Mouse (Mus musculus): ENCODE measurements around the gene Neto2.

Gene Neto2

DNA sequence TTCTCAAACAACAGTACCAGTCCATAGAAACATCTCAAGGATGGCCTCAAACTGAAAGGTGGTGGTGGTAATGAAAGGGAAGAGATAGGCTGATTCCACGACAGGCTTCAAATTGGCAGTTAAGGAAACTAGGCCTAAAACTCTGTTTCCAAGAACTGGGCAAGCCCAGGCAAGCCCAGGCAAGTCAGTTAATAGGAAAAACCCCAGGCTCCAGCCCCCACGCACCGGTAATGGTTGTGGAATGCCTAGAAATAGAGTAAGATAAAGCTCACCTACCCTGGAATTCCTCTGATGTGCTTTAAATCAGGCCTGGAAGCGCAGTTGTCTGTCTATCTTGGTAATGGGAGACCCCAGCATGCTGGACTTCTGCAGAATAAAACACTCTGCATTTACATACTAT is 98.0 kb downstream of the Neto2 start:
- DNase-seq: no peak

DNA sequence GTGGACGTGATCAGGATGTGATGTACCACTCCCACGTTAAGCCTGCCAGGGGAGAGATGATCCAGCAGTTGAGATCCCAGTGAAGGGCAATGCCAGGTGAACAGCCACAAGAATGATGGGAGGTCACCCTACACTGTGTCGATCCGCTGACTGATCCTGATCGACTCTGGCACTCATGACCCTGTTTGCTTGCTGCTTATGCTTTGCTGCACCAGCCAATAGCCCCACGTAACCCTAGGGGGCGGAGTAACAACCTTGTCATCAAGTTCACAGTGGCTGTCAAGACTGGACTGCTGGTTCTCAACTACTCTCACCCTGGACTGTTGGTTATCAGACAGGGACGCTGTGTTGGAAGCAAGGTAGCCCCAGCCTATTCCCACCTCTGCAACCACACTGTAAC is 99.0 kb downstream of the Neto2 start:
- DNase-seq: no peak

DNA sequence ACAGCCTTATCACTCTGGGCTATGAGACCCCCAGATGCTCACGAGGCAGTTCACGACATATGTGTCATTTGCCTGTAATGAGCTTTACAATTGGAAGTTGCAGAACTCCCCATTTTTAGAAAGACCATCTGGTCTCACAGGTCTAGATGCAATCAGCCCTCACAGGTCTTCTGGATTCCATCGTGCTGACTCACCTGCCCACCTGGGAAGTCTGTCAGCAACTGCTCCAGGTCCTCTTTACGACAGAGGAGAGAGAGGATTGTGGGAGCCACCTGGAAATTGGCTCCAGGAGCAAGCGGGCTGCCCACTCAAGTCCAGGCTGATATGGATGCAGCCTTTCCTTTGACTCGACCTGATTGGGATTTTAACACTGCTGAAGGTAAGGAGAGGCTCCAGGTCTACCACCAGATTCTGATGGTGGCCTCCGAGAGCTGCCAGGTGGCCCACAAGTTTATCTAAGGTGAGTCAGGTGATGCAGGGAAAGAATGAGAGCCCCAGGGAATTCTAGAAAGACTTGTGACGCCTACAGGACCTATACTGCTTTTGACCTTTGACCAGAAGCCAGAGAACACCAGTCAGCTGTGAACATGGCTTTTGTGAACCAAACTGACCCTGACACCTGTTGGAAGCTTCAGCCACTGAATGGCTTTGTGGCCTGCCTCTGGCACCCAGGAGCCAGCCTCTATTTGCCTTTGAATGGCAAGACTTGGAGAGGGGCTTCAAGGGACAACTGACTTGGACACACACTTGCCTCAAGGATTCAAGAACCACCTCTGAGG is 103.1 kb downstream of the Neto2 start:
- no peak for DNase-seq

DNA sequence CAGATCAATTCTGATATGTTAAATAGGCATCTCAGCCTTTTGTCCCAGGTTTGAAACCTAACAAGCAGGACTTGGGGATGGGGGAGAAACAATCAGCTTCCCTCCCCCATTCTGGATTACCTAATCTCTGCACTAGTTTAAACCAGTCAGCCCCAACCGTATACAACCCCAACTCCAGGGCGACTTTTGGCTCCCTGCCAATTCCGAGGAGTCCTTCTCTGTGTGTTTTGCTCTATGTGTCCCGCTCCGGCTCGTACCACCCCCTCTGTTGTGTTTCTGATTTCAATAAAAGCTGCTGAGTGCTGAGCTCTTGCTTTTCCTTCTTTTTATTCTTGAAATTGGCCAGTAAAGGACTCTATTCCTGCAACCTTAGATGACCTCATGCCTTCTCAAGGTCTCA is 105.3 kb downstream of the Neto2 start:
- peak; percentile 46 to 69 for DNase-seq

DNA sequence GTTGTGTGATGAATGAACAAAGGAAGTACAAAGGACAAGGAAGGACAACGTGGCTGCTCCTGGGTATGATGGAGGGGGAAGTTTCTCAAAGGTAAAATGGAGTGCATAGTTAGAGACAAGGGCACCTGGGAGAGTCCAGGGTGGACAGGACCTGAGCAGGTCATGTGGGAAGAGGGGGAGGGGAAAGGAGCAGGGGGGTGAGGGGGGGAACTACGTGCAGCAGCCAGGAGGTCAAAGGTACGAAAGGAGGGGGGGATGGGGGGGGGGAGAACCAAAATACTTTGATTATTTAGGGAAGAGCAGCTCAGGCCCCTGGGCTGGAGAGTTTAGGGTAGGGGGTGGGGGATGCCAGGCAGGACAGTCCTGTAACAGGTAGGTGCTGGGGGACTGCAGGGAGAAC is 105.7 kb downstream of the Neto2 start:
- DNase-seq: no peak

DNA sequence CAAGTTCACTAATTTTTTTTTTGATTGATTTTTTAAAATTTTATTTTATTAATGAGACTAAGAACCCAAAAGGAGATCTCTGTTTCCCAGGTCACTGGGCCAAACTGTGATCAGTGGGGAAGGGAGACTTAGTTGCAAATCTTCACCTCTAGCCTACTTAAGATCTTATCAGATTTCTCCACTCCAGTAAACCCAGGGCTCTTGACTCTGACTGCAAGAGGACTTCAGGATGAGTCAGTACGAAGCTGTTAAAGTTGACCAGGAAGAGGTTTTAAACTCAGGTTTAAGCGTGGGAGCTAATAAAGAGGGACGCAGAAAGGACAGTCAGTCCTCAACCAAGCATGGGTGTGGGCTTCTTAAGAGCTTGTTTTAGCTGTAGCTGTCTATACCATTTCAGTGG is 107.4 kb downstream of the Neto2 start:
- no peak for DNase-seq

DNA sequence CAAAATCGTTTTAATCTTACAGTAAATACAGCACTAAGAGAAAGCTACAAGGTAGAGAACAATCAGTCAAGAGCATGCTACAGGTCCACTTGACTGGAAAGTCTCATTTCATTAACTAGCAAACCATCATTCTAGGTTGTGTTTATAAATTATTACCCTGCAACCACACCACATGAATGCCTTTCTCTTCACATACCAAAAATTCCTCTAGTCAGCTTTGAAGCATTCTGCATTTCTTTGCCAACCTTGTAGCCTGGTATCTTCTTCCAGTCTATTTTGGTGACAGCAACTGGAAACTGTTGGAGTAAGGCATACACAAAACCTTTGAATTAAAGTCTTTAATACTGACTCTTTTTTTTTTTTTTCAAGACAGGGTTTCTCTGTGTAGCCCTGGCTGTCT is 109.2 kb downstream of the Neto2 start:
- no peak for DNase-seq

DNA sequence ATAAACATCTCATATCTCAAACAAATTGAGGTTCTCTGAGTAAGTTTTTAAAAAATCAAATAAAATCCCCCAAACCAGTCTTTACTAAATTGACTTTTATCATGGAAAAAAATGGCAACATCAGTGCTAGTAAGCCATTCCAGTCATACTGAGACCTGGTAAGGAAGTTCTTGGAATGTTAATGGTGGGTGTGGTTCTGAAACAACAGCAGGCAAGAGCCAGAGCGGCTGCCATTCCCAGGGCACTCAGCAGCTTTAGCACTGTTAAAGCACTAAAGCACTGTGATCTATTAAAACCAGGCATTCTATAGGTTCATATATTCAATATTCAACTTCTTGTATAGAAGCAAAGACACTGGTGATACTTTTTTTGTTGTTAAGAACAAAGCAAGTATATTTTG is 110.5 kb downstream of the Neto2 start:
- no peak for DNase-seq

DNA sequence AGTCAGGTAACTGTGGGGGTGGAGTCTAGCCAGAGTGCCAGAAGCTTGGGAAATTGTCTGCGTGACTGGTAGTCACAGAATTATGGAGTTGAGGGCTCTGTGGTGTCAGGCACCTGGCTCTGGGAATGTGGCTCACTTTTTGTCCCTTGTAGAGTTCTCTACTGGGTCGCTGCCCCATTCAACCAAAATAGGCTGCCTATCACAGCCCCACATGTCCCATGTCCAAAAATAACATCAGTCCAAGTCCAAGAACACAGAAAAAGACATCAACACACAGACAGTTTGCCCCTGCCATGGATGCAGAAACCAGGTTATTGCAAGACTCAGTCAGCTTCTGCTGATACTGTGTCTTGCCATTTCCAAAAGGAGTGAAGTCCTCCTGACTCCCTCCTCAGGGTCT is 112.1 kb downstream of the Neto2 start:
- no peak for DNase-seq

Measured in kidney, postnatal 25 days (tissue).